9 mouse cellular contexts compared by ENCODE assay signal in genomic region chr8:82601556-82601955, GRCm38 (mm10).
A peak's percentile ranks its signal among the peaks of the same experiment; 100 is the strongest.
DNase-seq lines count a peak whose midpoint lies in the region; ATAC-seq and TF ChIP-seq lines count a peak whose summit lies in the region.
"Had no signal": no experiment of that assay in that cellular context is flagged by ENCODE, and none has a peak within 500 bp of the region (broad histone marks: within the 10 kb centered on the region; RNA-seq: fewer than 3 reads in every experiment).

No protein-coding gene starts in this region.

- no peaks in the 10 kb centered on the region for H3K4me1 ChIP-seq in hindbrain, postnatal 0 days (ENCODE audit: insufficient read depth, low read length)
- H3K4me1 ChIP-seq in hindbrain, embryonic 10.5 days (replicated peaks), result no peaks in the 10 kb centered on the region
- H3K4me1 ChIP-seq in lung, embryonic 16.5 days (replicated peaks; ENCODE audit: control insufficient read depth, insufficient read depth, low read length), result peaks cover 3% of the 10 kb centered on the region; the same call in 1 of the 2 replicates
- H3K4me1 ChIP-seq: heart, embryonic 13.5 days had no signal

- H3K27me3 ChIP-seq in hindbrain, postnatal 0 days (ENCODE audit: insufficient read depth, low read length), result no peaks in the 10 kb centered on the region
- H3K27me3 ChIP-seq in hindbrain, embryonic 10.5 days (ENCODE audit: insufficient read depth, poor library complexity, severe bottlenecking), result no peaks in the 10 kb centered on the region
- H3K27me3 ChIP-seq in lung, embryonic 16.5 days (ENCODE audit: control insufficient read depth, insufficient read depth, low read depth, low read length), result no peaks in the 10 kb centered on the region
- H3K27me3 ChIP-seq: heart, embryonic 13.5 days had no signal

- H3K36me3 ChIP-seq in hindbrain, postnatal 0 days (ENCODE audit: insufficient read depth, low read length), result no peaks in the 10 kb centered on the region
- H3K36me3 ChIP-seq in hindbrain, embryonic 10.5 days, result no peaks in the 10 kb centered on the region
- no peaks in the 10 kb centered on the region for H3K36me3 ChIP-seq in lung, embryonic 16.5 days (ENCODE audit: control insufficient read depth, insufficient read depth, low read length)
- H3K36me3 ChIP-seq: heart, embryonic 13.5 days had no signal

- H3K9me3 ChIP-seq in hindbrain, postnatal 0 days (ENCODE audit: low read length), result no peaks in the 10 kb centered on the region
- no peaks in the 10 kb centered on the region for H3K9me3 ChIP-seq in hindbrain, embryonic 10.5 days
- no peaks in the 10 kb centered on the region for H3K9me3 ChIP-seq in lung, embryonic 16.5 days (ENCODE audit: control insufficient read depth, low read length)
- H3K9me3 ChIP-seq: heart, embryonic 13.5 days had no signal

- 39% methylated on average over 3 of the region's 3 CpGs for WGBS in hindbrain, postnatal 0 days
- 62% methylated on average over 3 of the region's 3 CpGs for WGBS in hindbrain, embryonic 10.5 days
- WGBS in lung, embryonic 16.5 days, result 27% methylated on average over 3 of the region's 3 CpGs

- DNase-seq in hindbrain, postnatal 0 days (ENCODE audit: low spot score), result peak; percentile 69
- DNase-seq in hindbrain, embryonic 10.5 days (ENCODE audit: low spot score), result no peak
- peak; percentile 17 for DNase-seq in adrenal gland, postnatal 25 days
- DNase-seq in gastrocnemius, postnatal 25 days, result peak; percentile 77
- DNase-seq in spleen, adult 12 weeks (ENCODE audit: low spot score), result no peak
- no peak for DNase-seq in left cerebral cortex, postnatal 10 days (ENCODE audit: extremely low spot score in 1 of 2, low spot score in 2 of 2)

- no peak overlapping the region for H3K4me3 ChIP-seq in hindbrain, postnatal 0 days (ENCODE audit: low read length)
- no peak overlapping the region for H3K4me3 ChIP-seq in hindbrain, embryonic 10.5 days
- no peak overlapping the region for H3K4me3 ChIP-seq in lung, embryonic 16.5 days (ENCODE audit: low read length)
- H3K4me3 ChIP-seq: heart, embryonic 13.5 days had no signal

- TF ChIP-seq CTCF in hindbrain, postnatal 0 days (IDR thresholded peaks at IDR 0.05; ENCODE audit: low read depth), result no peak

- ATAC-seq in hindbrain, postnatal 0 days, result peak; percentile 84
- ATAC-seq in lung, embryonic 16.5 days (ENCODE audit: low read depth), result peak; percentile 82
- ATAC-seq: midbrain, embryonic 16.5 days had no signal

- H3K27ac ChIP-seq in hindbrain, postnatal 0 days, result no peak overlapping the region
- no peak overlapping the region for H3K27ac ChIP-seq in hindbrain, embryonic 10.5 days
- no peak overlapping the region for H3K27ac ChIP-seq in lung, embryonic 16.5 days (ENCODE audit: low read length)
- H3K27ac ChIP-seq: heart, embryonic 13.5 days had no signal

- intact Hi-C loops in left cerebral cortex, postnatal 10 days (cut with DNase I), result no loop called here

- no peak overlapping the region for H3K9ac ChIP-seq in hindbrain, postnatal 0 days (replicated peaks; ENCODE audit: low read length)
- H3K9ac ChIP-seq in lung, embryonic 16.5 days (ENCODE audit: low read length), result no peak overlapping the region
- H3K9ac ChIP-seq: heart, embryonic 13.5 days had no signal

- no peak overlapping the region for H3K4me2 ChIP-seq in hindbrain, postnatal 0 days (ENCODE audit: low read depth, low read length)
- H3K4me2 ChIP-seq in lung, embryonic 16.5 days (ENCODE audit: low read depth, low read length), result no peak overlapping the region
- H3K4me2 ChIP-seq: heart, embryonic 13.5 days had no signal

Comparison
In these comparisons a context has a peak if more than half of its experiments do, and no peak if none do; other contexts are left out.
1. DNase-seq: peak in hindbrain, postnatal 0 days (single experiment), adrenal gland, postnatal 25 days (single experiment) and gastrocnemius, postnatal 25 days (single experiment); none in hindbrain, embryonic 10.5 days (single experiment), spleen, adult 12 weeks (single experiment) and left cerebral cortex, postnatal 10 days (0 of 2).